Mouse (Mus musculus) lung, adult 2 months (tissue): ENCODE measurements around the gene Hdac6.
"Not testable (repeated sequence)": the region's sequence is repeated elsewhere in the genome, so short reads cannot be mapped to it uniquely, and the experiment has no call there.

Experiments
- CTCF ChIP-seq: fragments of 200-500 bp; IDR thresholded peaks from 2 replicates; pipeline ENCODE4 v1.5.1; 2011; ENCODE audit warnings: mild to moderate bottlenecking, low read length, control low read depth; ENCODE audit not compliant: insufficient read depth
- POLR2A ChIP-seq: fragments of 200-500 bp; IDR thresholded peaks from 2 replicates; pipeline ENCODE4 v1.6.1; 2011; ENCODE audit warnings: low read depth, mild to moderate bottlenecking, control low read depth, low read length, borderline replicate concordance; ENCODE audit errors: extremely low read depth

- TF ChIP-seq CTCF, POLR2A: not testable (repeated sequence)
Observed at GRCm38 (mm10) chrX:7915669-7916068, 32.0 kb downstream of the Hdac6 start.
